Mouse (Mus musculus) midbrain, embryonic 13.5 days (tissue): Measurements from ENCODE around the gene Slc45a2. TPM values are rescaled to one million over a fixed set of nuclear protein-coding genes. Genes with fewer than 3 reads are reported as not detected.
A peak's percentile ranks its signal among the peaks of the same experiment; 100 is the strongest.

Experiments used
- ATAC-seq: fragments of 200-750 bp; cut with Nextera tagmentation; 2 replicates; pipeline ENCODE4 v1.8.0; 2017; ENCODE audit warnings: mild to moderate bottlenecking, moderate TSS enrichment, moderate library complexity
- H3K27ac ChIP-seq: fragments of 300-500 bp; sonication (generic); 2 replicates; pipeline ENCODE4 v1.5.1; 2015; ENCODE audit warnings: inconsistent platforms, mild to moderate bottlenecking, moderate library complexity
- H3K27me3 ChIP-seq: fragments of 300-500 bp; sonication (generic); 2 replicates; pipeline ENCODE4 v1.6.1; 2015; ENCODE audit warnings: mild to moderate bottlenecking, inconsistent platforms
- H3K36me3 ChIP-seq: fragments of 300-500 bp; sonication (generic); 2 replicates; pipeline ENCODE4 v1.6.1; 2015; ENCODE audit warnings: mild to moderate bottlenecking, inconsistent platforms
- H3K4me1 ChIP-seq: fragments of 300-500 bp; sonication (generic); replicated peaks from 2 replicates; pipeline ENCODE4 v1.6.1; 2015; ENCODE audit warnings: inconsistent platforms
- H3K4me2 ChIP-seq: fragments of 300-500 bp; sonication (generic); replicated peaks from 2 replicates; pipeline ENCODE4 v1.6.1; 2015; ENCODE audit warnings: moderate library complexity, mild to moderate bottlenecking, inconsistent platforms
- H3K4me3 ChIP-seq: fragments of 300-500 bp; sonication (generic); replicated peaks from 2 replicates; pipeline ENCODE4 v1.5.1; 2015; ENCODE audit warnings: mild to moderate bottlenecking, inconsistent platforms
- H3K9ac ChIP-seq: fragments of 300-500 bp; sonication (generic); replicated peaks from 2 replicates; pipeline ENCODE4 v1.6.1; 2015; ENCODE audit warnings: mild to moderate bottlenecking, inconsistent platforms
- H3K9me3 ChIP-seq: fragments of 300-500 bp; sonication (generic); 2 replicates; pipeline ENCODE4 v1.6.1; 2016; ENCODE audit warnings: mild to moderate bottlenecking, inconsistent platforms
- WGBS: fragments of 180-500 bp; shearing (Covaris S2); methylation state at CpG from one replicate; pipeline ENCODE4 v1.1.7; 2015; 5-methylcytosine and 5-hydroxymethylcytosine counted together
- polyA plus RNA-seq: library from polyadenylated mRNA; unstranded; fragments of >200 nt; fragmentation: Nextera tagmentation; extraction: Ambion mirVana; gene quantifications from 2 replicates; pipeline ENCODE4 v1.2.1, GENCODE M21; 2015

Gene Slc45a2
- polyA plus RNA-seq = 0.09 TPM in 1 of 2 replicates, not detected in the other

DNA sequence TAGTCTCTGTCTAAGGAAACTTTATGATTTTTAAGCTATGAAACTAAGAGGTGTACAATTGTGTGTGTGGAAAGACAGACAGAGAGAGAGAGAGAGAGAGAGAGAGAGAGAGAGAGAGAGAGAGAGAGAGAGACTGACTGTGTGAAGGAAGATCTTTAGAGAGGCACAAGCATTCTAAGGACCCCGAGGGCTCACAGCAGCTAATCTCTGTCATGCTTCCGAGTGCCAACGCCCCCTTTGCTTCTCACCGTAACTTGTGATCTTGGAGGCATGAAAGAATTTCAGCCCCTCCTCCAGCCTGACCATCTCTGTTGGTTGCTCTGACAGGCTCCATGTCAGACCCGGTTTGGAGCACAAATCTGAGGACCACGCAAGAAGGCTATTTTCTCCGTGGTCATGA lies at the start of gene Slc45a2:
Gene Slc45a2, plus strand, starts transcription at position 301 of the 400 bp plus-strand sequence.
- Histone ChIP-seq H3K4me3 (no peak within 1 kb of the TSS), H3K36me3 (no peaks in the 10 kb centered on the region), H3K9ac (no peak within 1 kb of the TSS), H3K9me3 (no peaks in the 10 kb centered on the region), H3K4me1 (no peaks in the 10 kb centered on the region), H3K4me2 (0 out of 2 replicates have a peak within 1 kb of the TSS, but pooled peaks have one; percentile 11), H3K27me3 (no peaks in the 10 kb centered on the region), H3K27ac (no peak within 1 kb of the TSS)
- WGBS = 43% methylated on average over 7 of the region's 7 CpGs
- ATAC-seq = no peak

DNA sequence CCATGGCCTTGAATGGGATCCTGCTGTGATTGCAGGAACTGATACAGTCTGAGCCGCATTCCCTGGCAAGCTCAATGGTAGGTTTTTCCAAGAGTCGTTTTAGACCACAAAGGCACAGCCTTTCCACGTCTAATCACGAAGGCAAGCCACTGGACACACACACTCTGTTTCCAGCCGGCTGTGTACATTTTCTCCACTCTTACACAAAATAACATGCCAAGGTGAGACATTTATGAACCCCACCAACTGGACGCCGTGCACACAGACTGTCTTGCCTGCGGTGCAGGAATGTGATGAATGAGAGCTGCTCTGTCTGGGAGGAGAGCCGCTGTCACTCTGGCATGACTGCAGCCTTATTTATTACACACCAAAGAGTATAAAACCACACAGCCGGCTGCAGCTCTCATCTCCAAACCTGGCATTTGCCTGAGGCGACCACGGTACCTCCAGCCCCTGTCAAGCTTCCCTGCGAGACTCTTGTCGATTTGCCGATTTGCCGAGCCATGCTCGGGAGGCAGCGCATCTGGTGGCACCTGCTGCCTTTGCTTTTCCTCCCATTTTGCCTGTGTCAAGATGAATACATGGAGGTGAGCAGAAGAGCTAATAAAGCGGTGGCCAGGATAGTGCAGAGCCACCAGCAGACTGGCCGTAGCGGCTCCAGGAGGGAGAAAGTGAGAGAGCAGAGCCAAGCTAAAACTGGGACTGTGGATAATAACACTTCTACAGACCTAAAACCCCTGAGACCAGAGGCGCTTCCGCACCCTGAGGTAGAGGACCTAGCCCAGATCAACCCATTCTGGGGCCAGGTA lies 48.4 kb upstream of the Slc45a2 start, which contains the start of gene C1qtnf3:
Gene C1qtnf3, plus strand, starts transcription at position 382 of the 809 bp plus-strand sequence.
- ATAC-seq = peak; percentile 30; the same call in 1 of the 2 replicates
- 77% methylated on average over 23 of the region's 23 CpGs for WGBS
- Histone ChIP-seq H3K36me3 (no peaks in the 10 kb centered on the region), H3K4me3 (no peak within 1 kb of the TSS), H3K4me2 (no peak within 1 kb of the TSS), H3K9me3 (no peaks in the 10 kb centered on the region), H3K9ac (no peak within 1 kb of the TSS), H3K27ac (no peak within 1 kb of the TSS), H3K4me1 (no peaks in the 10 kb centered on the region), H3K27me3 (no peaks in the 10 kb centered on the region)

- 40% methylated on average over 4 of the region's 4 CpGs for WGBS
- Histone ChIP-seq H3K27me3 (no peaks in the 10 kb centered on the region), H3K4me1 (no peaks in the 10 kb centered on the region), H3K9ac (no peak overlapping the region), H3K4me3 (no peak overlapping the region), H3K27ac (no peak overlapping the region), H3K9me3 (no peaks in the 10 kb centered on the region), H3K4me2 (no peak overlapping the region), H3K36me3 (no peaks in the 10 kb centered on the region)
- no peak for ATAC-seq
Measured at GRCm38 (mm10) chr15:10952760-10953305, 47.7 kb upstream of the Slc45a2 start.

DNA sequence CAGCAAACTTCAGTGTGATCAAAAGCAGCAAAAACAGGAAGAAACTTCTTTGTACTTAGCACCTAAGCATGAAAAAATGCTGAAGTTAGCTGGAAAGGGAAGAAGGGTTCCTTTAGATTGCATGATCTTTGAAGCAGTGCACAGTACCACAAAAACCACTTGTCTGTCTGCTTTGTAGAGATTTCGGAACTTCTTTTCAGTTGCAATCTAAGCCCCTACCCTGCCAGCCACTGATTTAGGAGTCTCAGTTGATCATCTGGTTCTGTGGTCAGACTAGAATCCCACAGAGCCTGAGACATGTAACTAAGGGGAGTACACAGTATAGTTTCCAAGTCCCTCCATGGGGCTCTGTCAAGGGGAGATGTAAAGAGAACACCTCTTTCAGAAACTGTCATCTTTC lies 47.1 kb upstream of the Slc45a2 start:
- WGBS = 76% methylated on average over 1 of the region's 1 CpGs
- Histone ChIP-seq H3K4me1 (no peaks in the 10 kb centered on the region), H3K9ac (no peak overlapping the region), H3K27me3 (no peaks in the 10 kb centered on the region), H3K4me3 (no peak overlapping the region), H3K36me3 (no peaks in the 10 kb centered on the region), H3K9me3 (no peaks in the 10 kb centered on the region), H3K4me2 (no peak overlapping the region), H3K27ac (no peak overlapping the region)
- ATAC-seq = no peak

DNA sequence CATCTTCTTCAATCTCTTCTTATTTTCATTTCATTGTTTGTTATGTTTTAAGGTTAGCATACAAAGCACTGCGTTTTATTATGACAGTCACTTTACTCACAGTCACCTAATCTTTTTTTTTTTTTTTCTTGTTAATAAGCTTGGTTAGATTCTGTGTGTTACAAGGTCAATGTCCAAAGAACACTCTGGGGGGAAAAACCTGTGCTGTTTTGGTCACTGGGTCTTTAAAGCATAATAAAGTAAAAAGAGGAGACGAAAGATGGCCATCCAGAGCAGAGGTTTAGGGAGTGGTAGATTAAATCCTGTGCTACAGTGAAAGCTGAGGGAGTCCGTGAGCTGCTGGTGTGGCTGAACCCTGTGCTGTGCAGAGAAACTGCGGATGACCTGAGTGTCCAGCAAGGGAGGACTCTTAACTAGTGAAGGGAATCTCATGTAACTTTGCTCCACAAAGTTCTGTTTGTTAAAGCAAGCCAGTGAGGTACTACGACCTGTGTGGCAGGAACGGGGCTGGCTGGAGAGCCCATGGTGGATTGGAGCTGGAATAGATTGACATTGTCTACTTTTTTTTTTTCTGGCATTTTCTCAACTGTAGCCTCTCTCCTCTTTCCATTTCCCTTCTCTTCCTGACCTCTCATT lies 46.0 kb upstream of the Slc45a2 start:
- Histone ChIP-seq H3K27me3 (no peaks in the 10 kb centered on the region), H3K27ac (no peak overlapping the region), H3K4me3 (no peak overlapping the region), H3K4me1 (no peaks in the 10 kb centered on the region), H3K9ac (no peak overlapping the region), H3K4me2 (no peak overlapping the region), H3K36me3 (no peaks in the 10 kb centered on the region), H3K9me3 (no peaks in the 10 kb centered on the region)
- WGBS = 88% methylated on average over 6 of the region's 6 CpGs
- no peak for ATAC-seq

DNA sequence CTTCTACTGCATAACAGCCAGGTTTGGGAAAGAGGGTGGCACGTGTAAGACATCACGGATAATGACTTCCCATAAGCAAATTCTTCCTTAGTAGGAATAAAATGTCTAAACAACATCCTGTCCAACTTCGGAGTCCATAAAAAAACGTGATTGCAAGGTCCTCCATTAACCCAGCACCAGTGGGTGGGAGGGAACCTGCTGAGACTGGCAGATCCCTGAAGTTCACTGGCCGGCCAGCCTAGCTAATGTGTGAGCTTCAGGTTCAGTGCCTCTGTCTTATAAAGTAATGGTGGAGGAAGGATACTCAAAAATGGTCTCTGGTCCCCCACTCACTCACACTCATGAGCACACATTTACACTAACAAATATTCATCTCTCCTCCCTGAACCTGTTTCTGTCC lies 45.4 kb upstream of the Slc45a2 start:
- H3K27ac ChIP-seq = no peak overlapping the region
- no peak for ATAC-seq
- WGBS = 74% methylated on average over 5 of the region's 5 CpGs
- no peak overlapping the region for H3K9ac ChIP-seq
- no peak overlapping the region for H3K4me2 ChIP-seq
- H3K9me3 ChIP-seq = no peaks in the 10 kb centered on the region
- no peak overlapping the region for H3K4me3 ChIP-seq
- no peaks in the 10 kb centered on the region for H3K27me3 ChIP-seq
- H3K4me1 ChIP-seq = no peaks in the 10 kb centered on the region
- no peaks in the 10 kb centered on the region for H3K36me3 ChIP-seq

- H3K9ac ChIP-seq = no peak overlapping the region
- no peak for ATAC-seq
- H3K36me3 ChIP-seq = no peaks in the 10 kb centered on the region
- H3K4me2 ChIP-seq = no peak overlapping the region
- no peak overlapping the region for H3K27ac ChIP-seq
- no peaks in the 10 kb centered on the region for H3K9me3 ChIP-seq
- no peak overlapping the region for H3K4me3 ChIP-seq
- H3K4me1 ChIP-seq = no peaks in the 10 kb centered on the region
- 48% methylated on average over 3 of the region's 3 CpGs for WGBS
- H3K27me3 ChIP-seq = no peaks in the 10 kb centered on the region
Measured at GRCm38 (mm10) chr15:10956706-10957105, 43.8 kb upstream of the Slc45a2 start.

DNA sequence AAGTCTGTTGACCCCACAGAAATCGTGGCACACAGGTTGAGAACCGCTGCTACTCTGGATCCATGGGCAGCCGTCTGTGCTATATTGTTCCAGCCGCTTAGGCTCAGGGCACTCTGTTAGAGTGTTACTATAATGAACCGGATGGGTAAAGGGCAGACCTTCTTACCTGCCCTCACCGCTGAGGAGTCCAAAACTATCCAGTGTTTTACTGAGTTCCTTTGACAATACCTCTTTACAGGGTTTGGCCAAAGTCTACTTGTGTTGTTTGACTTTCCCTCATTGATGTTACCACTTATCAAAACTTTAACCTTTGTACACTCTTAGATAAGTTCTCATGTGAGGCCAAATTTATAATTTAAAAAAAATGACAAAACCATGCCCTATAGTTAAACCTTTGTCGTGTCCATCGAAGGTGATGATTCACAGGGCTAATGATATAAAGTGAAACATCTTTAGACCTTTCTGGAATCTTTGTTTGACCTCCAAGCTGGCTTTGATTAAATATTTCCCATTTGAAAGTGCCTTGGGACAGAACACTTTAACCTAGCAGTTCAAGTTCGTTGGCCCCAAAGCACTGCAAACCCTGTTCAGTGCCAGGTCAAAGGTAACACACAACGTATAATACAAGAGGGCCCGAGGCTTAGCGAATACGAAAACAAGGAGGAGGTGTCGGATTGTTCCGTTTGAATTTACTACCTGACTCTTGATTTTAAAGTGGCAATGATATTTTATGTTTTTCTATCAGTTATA lies 41.1 kb upstream of the Slc45a2 start:
- no peaks in the 10 kb centered on the region for H3K4me1 ChIP-seq
- H3K36me3 ChIP-seq = no peaks in the 10 kb centered on the region
- no peaks in the 10 kb centered on the region for H3K27me3 ChIP-seq
- ATAC-seq = no peak
- H3K4me2 ChIP-seq = no peak overlapping the region
- no peak overlapping the region for H3K9ac ChIP-seq
- no peak overlapping the region for H3K4me3 ChIP-seq
- no peaks in the 10 kb centered on the region for H3K9me3 ChIP-seq
- H3K27ac ChIP-seq = no peak overlapping the region
- 92% methylated on average over 15 of the region's 15 CpGs for WGBS

DNA sequence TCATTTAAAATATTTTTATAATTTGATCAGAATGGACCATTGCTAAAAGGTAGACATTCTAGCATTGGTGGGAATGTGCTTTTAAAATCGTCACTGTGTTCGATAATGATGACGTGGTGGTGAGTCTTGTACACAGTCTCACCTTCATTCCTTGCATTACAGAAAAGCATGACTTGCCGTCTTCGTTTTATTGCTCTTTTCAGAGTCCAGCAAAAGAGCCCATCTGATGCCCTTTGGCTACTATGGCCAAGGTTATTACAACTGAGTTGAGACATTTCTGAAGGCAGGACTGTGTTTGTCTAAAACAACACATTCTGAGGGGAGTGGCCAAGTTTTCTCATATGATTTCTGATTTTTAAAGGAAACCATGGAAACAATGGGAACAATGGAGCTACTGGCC lies 40.3 kb upstream of the Slc45a2 start:
- no peaks in the 10 kb centered on the region for H3K4me1 ChIP-seq
- H3K4me3 ChIP-seq = no peak overlapping the region
- H3K9ac ChIP-seq = no peak overlapping the region
- WGBS = 94% methylated on average over 5 of the region's 5 CpGs
- H3K27me3 ChIP-seq = no peaks in the 10 kb centered on the region
- no peaks in the 10 kb centered on the region for H3K9me3 ChIP-seq
- H3K36me3 ChIP-seq = no peaks in the 10 kb centered on the region
- H3K27ac ChIP-seq = no peak overlapping the region
- no peak overlapping the region for H3K4me2 ChIP-seq
- ATAC-seq = no peak

GRCm38 (mm10) chr15:10962601-10963000 lies 37.9 kb upstream of the Slc45a2 start:
- no peak for ATAC-seq
- Histone ChIP-seq H3K27ac (no peak overlapping the region), H3K36me3 (no peaks in the 10 kb centered on the region), H3K4me1 (no peaks in the 10 kb centered on the region), H3K9ac (no peak overlapping the region), H3K4me2 (no peak overlapping the region), H3K4me3 (no peak overlapping the region), H3K9me3 (no peaks in the 10 kb centered on the region), H3K27me3 (no peaks in the 10 kb centered on the region)
- 85% methylated on average over 2 of the region's 2 CpGs for WGBS

DNA sequence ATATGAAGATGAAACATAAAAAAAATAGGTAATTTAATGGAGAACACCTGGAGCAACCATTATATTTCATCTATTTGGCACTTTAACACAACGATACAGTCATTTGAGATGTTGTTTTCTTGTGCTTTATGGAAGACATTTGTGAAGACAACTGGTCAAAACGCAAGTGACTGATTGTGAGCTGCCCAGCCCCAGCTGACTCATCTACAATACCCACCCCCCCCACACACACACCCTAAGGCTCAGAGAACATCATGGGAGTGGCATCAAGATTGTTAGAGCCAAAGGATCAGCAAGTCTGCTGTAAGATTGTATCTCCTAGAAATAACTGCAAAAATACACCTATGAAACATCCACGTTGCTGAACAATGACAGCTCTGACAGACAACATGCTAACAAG lies 31.1 kb upstream of the Slc45a2 start:
- 84% methylated on average over 3 of the region's 3 CpGs for WGBS
- Histone ChIP-seq H3K27ac (no peak overlapping the region), H3K9ac (no peak overlapping the region), H3K36me3 (no peaks in the 10 kb centered on the region), H3K9me3 (no peaks in the 10 kb centered on the region), H3K4me1 (no peaks in the 10 kb centered on the region), H3K4me2 (no peak overlapping the region), H3K4me3 (no peak overlapping the region), H3K27me3 (no peaks in the 10 kb centered on the region)
- ATAC-seq = no peak

DNA sequence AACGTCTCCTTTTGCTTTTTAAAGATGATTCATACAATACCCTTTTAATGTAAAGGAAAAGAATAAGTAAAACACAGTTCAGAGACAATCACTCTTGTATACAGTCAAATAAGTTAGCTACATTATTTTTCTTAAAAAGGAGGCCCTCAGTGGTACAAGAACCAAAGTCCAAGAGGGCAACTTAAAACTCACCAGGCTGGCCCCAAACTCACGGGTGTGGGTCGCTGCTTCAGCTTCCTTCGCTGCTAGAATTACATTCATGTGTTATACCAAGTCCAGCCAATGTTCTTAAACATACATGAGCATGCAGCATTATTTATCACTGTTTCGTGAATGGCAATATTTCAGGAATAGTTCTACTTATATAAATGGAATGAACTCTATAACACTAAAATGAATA lies 29.7 kb upstream of the Slc45a2 start:
- H3K4me2 ChIP-seq = no peak overlapping the region
- no peaks in the 10 kb centered on the region for H3K36me3 ChIP-seq
- 92% methylated on average over 5 of the region's 5 CpGs for WGBS
- ATAC-seq = no peak
- H3K9ac ChIP-seq = no peak overlapping the region
- no peaks in the 10 kb centered on the region for H3K4me1 ChIP-seq
- H3K27ac ChIP-seq = no peak overlapping the region
- no peaks in the 10 kb centered on the region for H3K27me3 ChIP-seq
- no peaks in the 10 kb centered on the region for H3K9me3 ChIP-seq
- no peak overlapping the region for H3K4me3 ChIP-seq
